Mouse (Mus musculus) small intestine, adult 2 months (tissue): ENCODE measurements around the gene Taf5l. TPM values are rescaled to one million over a fixed set of nuclear protein-coding genes. Genes with fewer than 3 reads are reported as not detected.
A peak's percentile ranks its signal among the peaks of the same experiment; 100 is the strongest.

Experiments used
- H3K27ac ChIP-seq: fragments of 200-500 bp; 2 replicates; pipeline ENCODE4 v1.5.1; 2012; ENCODE audit warnings: low read depth, low read length, control low read depth, inconsistent platforms; ENCODE audit not compliant: insufficient read depth
- H3K27me3 ChIP-seq: fragments of 200-500 bp; 2 replicates; pipeline ENCODE4 v1.6.1; 2012; ENCODE audit warnings: mild to moderate bottlenecking, moderate library complexity, low read length, inconsistent platforms; ENCODE audit not compliant: control insufficient read depth, insufficient read depth
- H3K36me3 ChIP-seq: fragments of 200-500 bp; 2 replicates; pipeline ENCODE4 v1.6.1; 2012; ENCODE audit warnings: mild to moderate bottlenecking, low read length, control low read depth, inconsistent platforms; ENCODE audit not compliant: control insufficient read depth, insufficient read depth
- H3K4me1 ChIP-seq: fragments of 200-500 bp; 2 replicates; pipeline ENCODE4 v1.6.1; 2012; ENCODE audit warnings: low read length, inconsistent platforms, mixed read lengths; ENCODE audit not compliant: control insufficient read depth, insufficient read depth, insufficient read length
- H3K4me3 ChIP-seq: fragments of 200-500 bp; 2 replicates; pipeline ENCODE4 v1.5.1; 2012; ENCODE audit warnings: low read depth, mild to moderate bottlenecking, control low read depth, inconsistent platforms, low read length, moderate library complexity
- CTCF ChIP-seq: fragments of 200-500 bp; IDR thresholded peaks from 2 replicates; pipeline ENCODE4 v1.5.1; 2012; ENCODE audit warnings: low read depth, mild to moderate bottlenecking, control low read depth, inconsistent platforms, low read length, moderate library complexity, mixed read lengths; ENCODE audit not compliant: insufficient replicate concordance, insufficient read length; ENCODE audit errors: extremely low read depth
- POLR2A ChIP-seq: fragments of 200-500 bp; IDR thresholded peaks from 2 replicates; pipeline ENCODE4 v1.6.1; 2012; ENCODE audit warnings: low read depth, mild to moderate bottlenecking, control low read depth, inconsistent platforms, low read length, moderate library complexity
- WGBS: fragments of 180-500 bp; shearing (Covaris S2); methylation state at CpG from one replicate; pipeline ENCODE4 v1.1.7; 2018; 5-methylcytosine and 5-hydroxymethylcytosine counted together
- polyA plus RNA-seq: library from polyadenylated mRNA; depleted of rRNA; stranded (reverse); fragments of >200 nt; gene quantifications from 2 replicates; pipeline ENCODE4 v1.2.3, GENCODE M21; 2012

Taf5l gene
- polyA plus RNA-seq, 1 experiment = 29.2 TPM

GRCm38 (mm10) chr8:123960056-123960455 is 61.1 kb downstream of the Taf5l start:
- 83% methylated on average over 9 of the region's 9 CpGs for WGBS

DNA sequence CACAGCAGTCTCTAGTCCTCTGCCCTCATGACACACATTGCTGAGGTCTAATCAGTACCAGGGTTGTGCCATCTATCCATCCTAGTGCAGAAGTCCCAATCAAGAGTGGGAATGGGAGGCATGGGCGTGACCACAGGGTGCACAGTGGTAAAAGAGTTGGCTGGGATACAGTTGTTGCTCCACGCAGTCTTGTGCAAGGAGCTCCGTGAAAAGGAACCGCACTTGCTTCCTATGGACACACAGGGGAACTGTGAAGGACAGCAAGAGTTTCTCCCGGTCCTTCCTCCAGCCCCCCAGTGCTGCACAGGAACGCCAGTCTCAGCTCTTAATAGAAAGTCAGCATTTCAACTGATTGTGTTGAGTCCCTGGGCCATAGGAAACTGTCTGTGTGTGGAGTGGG is 61.7 kb downstream of the Taf5l start:
- H3K4me1 ChIP-seq = no peaks in the 10 kb centered on the region
- WGBS = 95% methylated on average over 6 of the region's 6 CpGs
- H3K4me3 ChIP-seq = no peak overlapping the region
- no peak for TF ChIP-seq POLR2A
- no peak for TF ChIP-seq CTCF
- no peak overlapping the region for H3K27ac ChIP-seq
- H3K36me3 ChIP-seq = peaks cover 40% of the 10 kb centered on the region
- H3K27me3 ChIP-seq = no peaks in the 10 kb centered on the region

More at GRCm38 (mm10) chr8:123960056-123960455, 61.1 kb downstream of the Taf5l start:
- H3K27ac ChIP-seq = no peak overlapping the region
- TF ChIP-seq CTCF = no peak
- no peak for TF ChIP-seq POLR2A
- no peaks in the 10 kb centered on the region for H3K4me1 ChIP-seq
- H3K36me3 ChIP-seq = peaks cover 44% of the 10 kb centered on the region
- no peak overlapping the region for H3K4me3 ChIP-seq
- H3K27me3 ChIP-seq = no peaks in the 10 kb centered on the region

DNA sequence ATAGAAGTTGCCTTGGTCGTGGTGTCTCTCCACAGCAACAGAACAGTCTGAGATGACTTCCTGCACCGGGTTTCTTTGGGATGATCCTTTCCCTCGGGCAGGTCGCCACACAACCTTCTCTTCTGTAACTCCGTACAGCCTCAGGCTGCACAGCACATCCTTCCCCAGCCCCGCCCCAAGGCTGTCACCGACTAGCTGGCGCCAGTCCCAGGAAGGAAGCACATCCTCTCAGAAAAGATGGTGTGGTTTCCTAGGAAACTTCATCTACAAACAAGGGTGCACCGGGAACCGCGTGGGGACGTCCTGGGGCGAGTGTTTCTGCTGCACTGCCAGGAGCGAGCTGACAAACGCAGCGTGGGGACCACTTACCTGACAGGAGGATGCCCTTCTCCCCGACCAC is 63.1 kb downstream of the Taf5l start:
- TF ChIP-seq CTCF (no peak), POLR2A (no peak)
- H3K27ac ChIP-seq = no peak overlapping the region
- H3K4me3 ChIP-seq = no peak overlapping the region
- H3K4me1 ChIP-seq = no peaks in the 10 kb centered on the region
- WGBS = 50% methylated on average over 17 of the region's 17 CpGs
- peaks cover 43% of the 10 kb centered on the region for H3K36me3 ChIP-seq
- H3K27me3 ChIP-seq = no peaks in the 10 kb centered on the region

DNA sequence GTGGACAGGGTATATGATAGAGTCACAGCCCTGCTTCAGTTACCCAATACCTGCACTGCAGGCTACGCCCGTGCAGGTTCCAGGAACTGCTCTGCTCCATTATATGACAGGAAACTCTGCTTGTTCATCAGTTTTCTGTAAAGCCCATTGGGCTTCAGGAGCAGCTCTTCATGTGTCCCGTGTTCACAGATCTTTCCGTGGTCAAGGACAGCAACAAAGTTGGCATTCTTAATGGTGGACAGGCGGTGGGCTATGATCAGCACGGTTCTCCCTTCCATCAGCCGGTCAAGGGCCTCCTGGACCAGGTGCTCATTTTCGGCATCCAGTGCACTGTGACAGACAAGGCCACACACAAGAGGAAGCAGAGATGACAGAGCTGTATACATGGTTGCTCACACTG is 67.0 kb downstream of the Taf5l start:
- H3K4me1 ChIP-seq = peaks cover 3% of the 10 kb centered on the region; the same call in 1 of the 2 replicates
- TF ChIP-seq CTCF (no peak), POLR2A (no peak)
- no peak overlapping the region for H3K27ac ChIP-seq
- WGBS = 89% methylated on average over 8 of the region's 8 CpGs
- H3K36me3 ChIP-seq = peaks cover 41% of the 10 kb centered on the region
- no peaks in the 10 kb centered on the region for H3K27me3 ChIP-seq
- H3K4me3 ChIP-seq = no peak overlapping the region

DNA sequence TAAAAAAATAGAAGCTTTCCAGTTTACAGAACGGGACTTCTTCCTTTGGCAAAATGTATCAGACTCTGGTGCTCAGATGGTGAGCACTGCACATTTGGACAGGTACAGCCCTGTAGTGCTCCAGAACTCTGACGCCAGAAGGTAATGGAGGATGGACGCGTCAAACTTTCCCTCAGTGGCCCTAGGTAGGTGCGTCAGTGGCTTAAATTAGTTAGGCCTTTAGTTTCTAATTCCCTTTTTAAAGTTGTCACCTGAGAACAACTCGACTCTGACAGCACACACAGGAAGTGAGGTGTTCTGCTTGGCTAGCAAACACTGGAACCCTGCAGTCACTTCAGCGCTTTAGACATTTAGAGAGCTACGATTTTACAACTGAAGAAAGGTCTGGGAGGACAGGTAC is 67.5 kb downstream of the Taf5l start:
- 84% methylated on average over 8 of the region's 8 CpGs for WGBS
- TF ChIP-seq POLR2A = no peak
- no peak for TF ChIP-seq CTCF

GRCm38 (mm10) chr8:123950077-123950802 is 71.0 kb downstream of the Taf5l start:
- Histone ChIP-seq H3K27me3 (no peaks in the 10 kb centered on the region), H3K27ac (peak overlapping the region; percentile 75), H3K4me3 (peak overlapping the region; percentile 98; the same call in 1 of the 2 replicates), H3K4me1 (peaks cover 3% of the 10 kb centered on the region; the same call in 1 of the 2 replicates), H3K36me3 (peaks cover 21% of the 10 kb centered on the region)
- peak; percentile 59; the same call in 1 of the 2 replicates for TF ChIP-seq CTCF
- no peak for TF ChIP-seq POLR2A
- 25% methylated on average over 10 of the region's 10 CpGs for WGBS

More for the DNA sequence above, 67.5 kb downstream of the Taf5l start:
- H3K27me3 ChIP-seq = no peaks in the 10 kb centered on the region
- H3K4me1 ChIP-seq = peaks cover 3% of the 10 kb centered on the region; the same call in 1 of the 2 replicates
- no peak overlapping the region for H3K27ac ChIP-seq
- no peak overlapping the region for H3K4me3 ChIP-seq
- H3K36me3 ChIP-seq = peaks cover 36% of the 10 kb centered on the region

DNA sequence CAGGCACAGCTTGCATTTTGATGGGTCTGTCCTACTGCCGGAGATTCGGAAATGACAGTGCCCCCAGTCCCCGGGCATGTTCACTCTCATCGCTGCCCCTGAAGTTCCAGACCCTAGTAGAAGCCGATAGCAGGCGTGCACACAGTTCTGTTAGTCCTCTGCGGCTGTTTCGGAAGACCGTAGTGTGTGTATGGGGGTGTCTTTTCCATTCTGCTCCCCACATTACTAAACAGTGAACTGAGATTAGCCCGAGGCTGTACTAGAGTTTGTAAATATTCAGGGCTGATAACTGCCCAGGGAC is 71.6 kb downstream of the Taf5l start:
- H3K27me3 ChIP-seq = no peaks in the 10 kb centered on the region
- WGBS = under 1% methylated on average over 10 of the region's 10 CpGs
- peaks cover 3% of the 10 kb centered on the region; the same call in 1 of the 2 replicates for H3K4me1 ChIP-seq
- peak overlapping the region; percentile 98 for H3K4me3 ChIP-seq
- TF ChIP-seq CTCF = 0 out of 2 replicates have a peak, but pooled peaks have one; percentile 7
- TF ChIP-seq POLR2A = no peak
- peak overlapping the region; percentile 75 for H3K27ac ChIP-seq
- peaks cover 24% of the 10 kb centered on the region for H3K36me3 ChIP-seq
